Mouse (Mus musculus) limb, embryonic 12.5 days (tissue): ENCODE measurements at regions not wholly inside any gene's neighbourhood (a gene's known extent, or its start where the extent isn't known, plus 50 kb on each side); places are given as distances from the start of the nearest gene placed in this dataset.

Experiments used
- ATAC-seq: fragments of 200-750 bp; cut with Nextera tagmentation; 2 replicates; pipeline ENCODE4 v1.8.0; 2017; ENCODE audit warnings: low read depth, moderate TSS enrichment; ENCODE audit not compliant: insufficient number of reproducible peaks, insufficient read depth, low FRiP score, low TSS enrichment
- H3K27ac ChIP-seq: fragments of 300-500 bp; sonication (generic); 2 replicates; pipeline ENCODE4 v1.5.1; 2016; ENCODE audit warnings: mild to moderate bottlenecking, moderate library complexity
- H3K27me3 ChIP-seq: fragments of 300-500 bp; sonication (generic); 2 replicates; pipeline ENCODE4 v1.6.1; 2016; ENCODE audit warnings: mild to moderate bottlenecking, moderate library complexity
- H3K36me3 ChIP-seq: fragments of 300-500 bp; sonication (generic); 2 replicates; pipeline ENCODE4 v1.6.1; 2016; ENCODE audit warnings: mild to moderate bottlenecking, moderate library complexity
- H3K4me1 ChIP-seq: fragments of 300-500 bp; sonication (generic); replicated peaks from 2 replicates; pipeline ENCODE4 v1.6.1; 2016
- H3K4me2 ChIP-seq: fragments of 300-500 bp; sonication (generic); 2 replicates; pipeline ENCODE4 v1.6.1; 2016; ENCODE audit warnings: mild to moderate bottlenecking, moderate library complexity
- H3K4me3 ChIP-seq: fragments of 300-500 bp; sonication (generic); replicated peaks from 2 replicates; pipeline ENCODE4 v1.5.1; 2016; ENCODE audit warnings: mild to moderate bottlenecking
- H3K9ac ChIP-seq: fragments of 300-500 bp; sonication (generic); replicated peaks from 2 replicates; pipeline ENCODE4 v1.6.1; 2016; ENCODE audit warnings: mild to moderate bottlenecking, moderate library complexity
- H3K9me3 ChIP-seq: fragments of 300-500 bp; sonication (generic); 2 replicates; pipeline ENCODE4 v1.6.1; 2016; ENCODE audit warnings: mild to moderate bottlenecking, moderate library complexity
- WGBS: fragments of 180-500 bp; shearing (Covaris S2); methylation state at CpG from one replicate; pipeline ENCODE4 v1.1.7; 2016; 5-methylcytosine and 5-hydroxymethylcytosine counted together

DNA sequence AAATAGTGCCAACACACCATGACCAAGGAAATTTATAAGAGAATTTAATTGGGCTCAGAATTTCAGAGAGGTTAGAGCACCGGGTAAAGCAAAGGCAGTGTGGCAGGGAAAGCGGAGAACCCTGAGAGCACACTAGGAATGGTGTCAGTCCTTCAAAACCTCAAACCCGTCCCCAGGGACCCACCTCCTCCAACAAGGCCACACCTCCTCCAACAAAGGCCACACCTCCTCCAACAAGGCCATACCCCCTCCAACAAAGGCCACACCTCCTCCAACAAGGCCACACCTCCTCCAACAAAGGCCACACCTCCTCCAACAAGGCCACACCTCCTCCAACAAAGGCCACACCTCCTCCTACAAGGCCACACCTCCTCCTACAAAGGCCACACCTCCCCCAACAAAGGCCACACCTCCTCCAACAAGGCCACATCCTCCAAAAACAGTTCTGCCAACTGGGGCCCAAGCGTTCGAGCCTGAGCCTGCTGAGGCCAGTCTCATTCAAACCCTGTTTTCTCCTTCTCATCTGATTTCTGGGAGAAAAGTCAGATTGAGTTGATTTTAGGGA lies 109.8 kb upstream of the Zfp217 start:
- Histone ChIP-seq H3K9me3 (no peaks in the 10 kb centered on the region), H3K4me3 (no peak overlapping the region), H3K27me3 (no peaks in the 10 kb centered on the region), H3K4me2 (no peak overlapping the region), H3K36me3 (no peaks in the 10 kb centered on the region), H3K27ac (no peak overlapping the region), H3K9ac (no peak overlapping the region), H3K4me1 (no peaks in the 10 kb centered on the region)
- 84% methylated on average over 5 of the region's 5 CpGs for WGBS
- no peak for ATAC-seq

DNA sequence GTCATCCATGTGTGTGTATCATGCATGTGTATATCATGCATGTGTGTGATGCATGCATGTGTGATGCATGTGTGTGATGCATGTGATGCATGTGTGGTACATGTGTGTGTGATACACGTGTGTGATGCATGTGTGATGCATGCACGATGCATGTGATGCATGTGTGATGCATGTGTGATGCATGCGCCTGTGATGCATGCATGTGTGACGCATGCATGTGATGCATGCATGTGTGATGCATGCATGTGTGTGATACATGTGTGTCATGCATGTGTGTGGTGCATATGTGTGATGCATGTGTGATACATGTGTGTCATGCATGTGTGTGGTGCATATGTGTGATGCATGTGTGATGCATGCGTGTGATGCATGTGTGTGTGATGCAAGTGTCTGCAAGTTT lies 108.1 kb upstream of the Zfp217 start:
- no peaks in the 10 kb centered on the region for H3K36me3 ChIP-seq

DNA sequence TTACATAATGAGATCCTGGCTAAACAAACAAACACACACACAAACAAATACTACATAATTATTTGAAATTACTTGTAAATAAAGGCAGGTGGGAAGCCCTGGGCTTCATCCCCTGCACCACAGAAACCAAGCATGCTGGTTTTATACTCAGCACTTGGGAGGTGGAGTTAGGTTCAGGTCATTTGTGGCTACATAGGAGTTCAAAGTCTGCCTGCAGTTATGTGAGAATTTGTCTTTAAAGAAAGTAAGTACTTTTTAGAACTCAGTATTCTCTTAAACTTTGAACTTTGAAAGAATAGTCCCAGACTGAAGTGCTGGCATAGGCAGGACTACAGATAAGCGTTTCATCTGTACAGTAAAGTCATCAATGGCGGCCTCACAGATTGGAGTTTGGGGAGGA lies 107.6 kb upstream of the Zfp217 start:
- Histone ChIP-seq H3K9ac (no peak overlapping the region), H3K4me1 (no peaks in the 10 kb centered on the region), H3K27me3 (no peaks in the 10 kb centered on the region), H3K9me3 (no peaks in the 10 kb centered on the region), H3K4me3 (no peak overlapping the region), H3K36me3 (no peaks in the 10 kb centered on the region), H3K27ac (no peak overlapping the region), H3K4me2 (no peak overlapping the region)
- WGBS, result 94% methylated on average over 2 of the region's 2 CpGs
- no peak for ATAC-seq

More for the DNA sequence above, 108.1 kb upstream of the Zfp217 start:
- H3K9ac ChIP-seq, result no peak overlapping the region
- WGBS, result 90% methylated on average over 5 of the region's 5 CpGs
- H3K4me3 ChIP-seq, result no peak overlapping the region
- H3K9me3 ChIP-seq, result no peaks in the 10 kb centered on the region
- H3K4me1 ChIP-seq, result no peaks in the 10 kb centered on the region
- no peak for ATAC-seq
- H3K27ac ChIP-seq, result no peak overlapping the region
- H3K4me2 ChIP-seq, result no peak overlapping the region
- no peaks in the 10 kb centered on the region for H3K27me3 ChIP-seq

DNA sequence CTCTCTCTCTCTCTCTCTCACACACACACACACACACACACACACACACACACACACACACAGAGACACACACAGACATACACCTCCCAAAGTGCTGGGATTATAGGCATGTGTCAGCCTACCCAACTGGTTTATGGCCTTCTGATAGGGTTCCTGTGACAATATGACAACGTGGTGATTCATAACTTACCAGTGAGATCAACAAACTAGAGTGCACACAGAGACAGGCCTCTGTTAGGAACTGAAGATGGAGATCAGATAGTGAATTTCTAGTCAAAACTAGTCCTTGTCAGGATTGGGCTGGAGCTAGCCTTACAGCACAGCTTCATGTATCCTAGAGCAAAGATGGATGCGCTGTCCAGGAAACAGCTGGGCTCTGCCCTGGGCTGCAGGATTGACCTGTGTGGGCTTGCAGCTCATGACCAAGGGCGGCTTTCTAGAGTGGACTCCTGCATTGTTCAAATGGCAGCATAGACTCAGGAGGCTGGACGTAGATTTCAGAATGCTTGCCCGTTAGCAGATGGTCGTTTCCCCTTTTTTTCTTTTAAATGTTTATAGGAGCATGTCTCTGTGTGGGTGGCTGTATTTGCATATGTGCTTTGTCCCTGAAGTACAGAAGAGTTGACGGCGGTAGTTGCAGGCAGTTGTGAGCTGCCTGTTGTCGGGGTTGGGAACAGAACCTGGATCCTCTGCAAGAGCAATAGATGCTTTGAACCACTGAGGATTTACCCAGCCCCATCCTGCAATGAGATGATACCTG lies 106.0 kb upstream of the Zfp217 start:
- Histone ChIP-seq H3K27me3 (no peaks in the 10 kb centered on the region), H3K4me3 (no peak overlapping the region)
- 76% methylated on average over 9 of the region's 9 CpGs for WGBS

DNA sequence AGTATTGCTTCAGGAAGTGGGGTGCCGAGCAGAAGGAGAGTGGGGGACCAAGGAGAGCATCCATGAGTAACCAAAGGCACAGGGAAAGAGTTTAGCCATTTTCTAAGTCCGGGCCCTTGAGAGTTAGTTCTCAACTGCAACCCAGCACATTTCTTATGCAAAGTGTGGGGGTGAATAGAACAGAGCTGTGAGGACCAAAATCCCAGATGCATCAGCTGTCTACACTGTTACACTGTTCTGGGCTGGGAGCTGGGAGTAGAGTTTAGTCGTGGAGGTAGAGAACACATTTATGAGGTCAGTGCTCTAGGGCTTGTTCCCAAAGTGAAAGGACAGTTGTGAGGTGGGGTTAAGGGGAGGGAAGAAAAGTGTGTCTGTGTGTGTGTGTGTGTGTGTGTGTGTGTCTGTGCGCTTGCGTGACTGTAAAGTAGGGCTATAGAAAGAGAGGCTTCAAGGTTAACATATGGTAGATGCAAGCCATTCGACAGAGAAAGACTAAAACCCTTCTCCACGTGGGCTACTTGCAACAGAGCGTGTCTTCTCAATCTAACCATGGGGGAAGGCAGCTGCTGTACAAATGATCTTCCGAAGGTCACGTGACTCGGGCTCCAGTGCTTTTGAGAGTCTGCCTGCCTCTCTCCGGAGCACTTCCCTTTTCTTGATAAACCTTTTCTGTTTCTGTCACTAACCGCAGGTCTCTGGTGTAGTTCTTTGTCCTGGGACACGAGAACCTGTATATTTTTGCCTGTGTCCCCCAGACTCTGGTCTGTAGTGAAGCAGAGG lies 104.5 kb upstream of the Zfp217 start:
- no peak for ATAC-seq
- 69% methylated on average over 14 of the region's 14 CpGs for WGBS
- no peaks in the 10 kb centered on the region for H3K4me1 ChIP-seq

More for the DNA sequence above, 106.0 kb upstream of the Zfp217 start:
- Histone ChIP-seq H3K9me3 (no peaks in the 10 kb centered on the region), H3K36me3 (no peaks in the 10 kb centered on the region), H3K27ac (no peak overlapping the region), H3K9ac (no peak overlapping the region), H3K4me2 (no peak overlapping the region), H3K4me1 (no peaks in the 10 kb centered on the region)
- no peak for ATAC-seq

DNA sequence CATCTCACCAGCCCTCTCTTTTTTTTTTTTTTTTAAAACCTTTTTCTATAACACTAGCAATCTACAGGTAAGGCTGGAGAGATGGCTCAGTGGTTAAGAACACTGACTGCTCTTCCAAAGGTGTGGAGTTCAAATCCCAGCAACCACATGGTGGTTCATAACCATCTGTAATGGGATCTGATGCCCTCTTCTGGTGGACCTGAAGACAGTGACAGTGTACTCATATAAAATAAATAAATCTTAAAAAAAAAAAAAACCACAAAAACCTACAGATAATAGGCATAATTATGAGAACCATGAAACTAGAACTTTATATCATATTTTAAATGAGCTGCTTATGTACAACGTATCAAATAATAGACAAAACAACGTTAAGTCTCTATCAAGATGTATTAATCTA lies 102.8 kb upstream of the Zfp217 start:
- Histone ChIP-seq H3K27ac (no peak overlapping the region), H3K36me3 (no peaks in the 10 kb centered on the region), H3K27me3 (peaks cover 15% of the 10 kb centered on the region; the same call in 1 of the 2 replicates), H3K9ac (no peak overlapping the region), H3K9me3 (no peaks in the 10 kb centered on the region), H3K4me3 (no peak overlapping the region), H3K4me1 (no peaks in the 10 kb centered on the region), H3K4me2 (no peak overlapping the region)
- WGBS, result 93% methylated on average over 2 of the region's 2 CpGs
- no peak for ATAC-seq

More for the DNA sequence above, 104.5 kb upstream of the Zfp217 start:
- Histone ChIP-seq H3K27me3 (no peaks in the 10 kb centered on the region), H3K36me3 (no peaks in the 10 kb centered on the region), H3K27ac (no peak overlapping the region), H3K9me3 (no peaks in the 10 kb centered on the region), H3K4me2 (no peak overlapping the region), H3K9ac (no peak overlapping the region), H3K4me3 (no peak overlapping the region)

DNA sequence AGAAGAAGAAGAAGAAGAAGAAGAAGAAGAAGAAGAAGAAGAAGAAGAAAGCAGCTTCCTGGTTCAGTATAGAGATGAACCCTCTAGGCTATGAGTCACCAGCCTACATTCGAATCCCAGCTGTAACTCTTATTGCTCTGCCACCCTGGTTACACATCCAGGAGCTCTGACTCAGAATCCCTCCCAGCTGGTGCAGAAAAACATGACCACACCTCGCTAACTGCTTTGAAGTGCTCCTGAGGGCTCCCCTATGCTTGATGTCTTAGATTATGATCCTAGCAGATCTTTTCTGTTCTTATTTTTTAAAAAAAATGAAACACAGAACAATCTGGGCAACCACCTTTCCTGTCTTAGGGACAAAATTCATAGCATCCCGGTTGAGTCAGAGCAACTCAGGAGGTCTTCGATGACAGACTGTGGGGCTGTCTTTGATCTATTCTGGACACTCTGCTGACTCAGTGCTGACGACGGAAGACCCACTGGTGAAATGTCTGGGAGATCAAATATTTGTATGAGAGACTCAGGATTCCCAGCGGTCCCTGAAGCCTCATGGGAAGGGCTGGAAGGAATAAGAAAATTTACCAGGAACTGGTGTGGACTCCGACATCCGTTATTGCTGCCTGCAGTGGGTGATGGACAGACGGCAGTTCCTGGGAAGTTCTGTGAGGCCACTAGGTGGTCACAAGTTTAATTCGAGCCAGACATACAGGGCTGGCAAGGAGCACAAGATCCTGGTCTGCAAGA lies 100.0 kb upstream of the Zfp217 start:
- 56% methylated on average over 11 of the region's 11 CpGs for WGBS
- no peak overlapping the region for H3K9ac ChIP-seq
- H3K4me1 ChIP-seq, result no peaks in the 10 kb centered on the region; the same call in 1 of the 2 replicates
- peaks cover 15% of the 10 kb centered on the region; the same call in 1 of the 2 replicates for H3K27me3 ChIP-seq
- no peaks in the 10 kb centered on the region for H3K36me3 ChIP-seq
- no peak overlapping the region for H3K27ac ChIP-seq
- no peak for ATAC-seq
- H3K4me3 ChIP-seq, result no peak overlapping the region
- no peak overlapping the region for H3K4me2 ChIP-seq
- no peaks in the 10 kb centered on the region for H3K9me3 ChIP-seq

DNA sequence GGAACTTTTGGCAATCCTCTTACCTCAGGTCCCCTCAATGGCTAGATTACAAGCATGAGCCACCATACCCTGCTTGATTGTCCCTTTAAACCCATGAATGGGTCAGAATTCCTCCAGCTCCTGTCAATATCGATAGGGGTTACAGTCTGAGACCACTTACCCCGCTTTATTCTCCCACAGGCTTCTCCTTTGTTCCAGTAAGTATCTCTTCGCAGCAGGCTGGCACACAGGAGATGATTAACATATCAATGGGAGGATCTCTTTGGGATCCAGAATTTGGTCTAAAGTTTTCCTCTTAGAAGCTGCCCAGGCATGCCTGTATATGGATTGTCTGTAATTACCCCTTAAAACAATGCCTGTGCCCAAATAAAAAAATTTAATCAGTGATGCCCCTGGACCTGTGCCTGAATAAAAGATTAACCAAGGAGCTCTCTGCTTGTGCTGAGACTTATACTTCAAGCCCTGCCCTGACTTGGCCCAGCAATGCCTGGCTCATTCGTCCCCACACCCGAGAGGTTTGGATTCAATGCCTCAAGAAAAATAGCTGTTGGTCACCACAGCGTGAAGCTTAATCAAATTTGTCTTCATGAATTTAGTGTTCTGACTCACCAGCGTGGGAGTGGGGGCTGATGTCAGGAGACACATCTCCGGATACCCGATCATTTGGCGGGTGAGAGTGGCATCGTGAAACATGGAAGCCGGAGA lies 97.9 kb upstream of the Zfp217 start:
- no peaks in the 10 kb centered on the region for H3K36me3 ChIP-seq
- no peaks in the 10 kb centered on the region for H3K9me3 ChIP-seq
- ATAC-seq, result no peak
- H3K4me2 ChIP-seq, result no peak overlapping the region
- no peak overlapping the region for H3K27ac ChIP-seq
- WGBS, result 55% methylated on average over 12 of the region's 12 CpGs
- H3K27me3 ChIP-seq, result peaks cover 15% of the 10 kb centered on the region; the same call in 1 of the 2 replicates
- H3K4me3 ChIP-seq, result no peak overlapping the region
- no peak overlapping the region for H3K9ac ChIP-seq
- no peaks in the 10 kb centered on the region; the same call in 1 of the 2 replicates for H3K4me1 ChIP-seq

DNA sequence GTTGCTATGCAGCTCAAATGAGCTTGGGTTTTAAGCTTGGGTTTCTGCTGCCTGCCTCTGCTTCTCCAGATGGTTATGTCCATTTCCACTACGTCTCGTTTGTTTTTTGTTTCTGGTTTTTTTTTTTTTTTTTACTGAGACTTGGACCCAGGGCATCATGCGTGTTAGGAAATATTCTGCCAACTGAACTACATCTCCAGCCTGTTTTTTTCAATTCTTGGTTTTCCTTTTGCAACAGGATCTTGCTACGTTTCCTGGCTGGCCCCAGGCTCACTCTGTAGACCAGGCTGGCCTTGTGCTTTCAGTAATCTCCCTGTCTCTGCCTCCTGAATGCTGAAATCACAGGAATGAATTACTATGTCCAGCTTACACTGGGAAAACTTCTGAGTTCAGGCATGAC lies 96.2 kb upstream of the Zfp217 start:
- H3K27ac ChIP-seq, result no peak overlapping the region
- H3K9ac ChIP-seq, result no peak overlapping the region
- H3K36me3 ChIP-seq, result no peaks in the 10 kb centered on the region
- ATAC-seq, result no peak
- no peak overlapping the region for H3K4me3 ChIP-seq
- WGBS, result 81% methylated on average over 4 of the region's 4 CpGs
- H3K9me3 ChIP-seq, result no peaks in the 10 kb centered on the region
- no peaks in the 10 kb centered on the region; the same call in 1 of the 2 replicates for H3K4me1 ChIP-seq
- peaks cover 15% of the 10 kb centered on the region; the same call in 1 of the 2 replicates for H3K27me3 ChIP-seq
- no peak overlapping the region for H3K4me2 ChIP-seq

DNA sequence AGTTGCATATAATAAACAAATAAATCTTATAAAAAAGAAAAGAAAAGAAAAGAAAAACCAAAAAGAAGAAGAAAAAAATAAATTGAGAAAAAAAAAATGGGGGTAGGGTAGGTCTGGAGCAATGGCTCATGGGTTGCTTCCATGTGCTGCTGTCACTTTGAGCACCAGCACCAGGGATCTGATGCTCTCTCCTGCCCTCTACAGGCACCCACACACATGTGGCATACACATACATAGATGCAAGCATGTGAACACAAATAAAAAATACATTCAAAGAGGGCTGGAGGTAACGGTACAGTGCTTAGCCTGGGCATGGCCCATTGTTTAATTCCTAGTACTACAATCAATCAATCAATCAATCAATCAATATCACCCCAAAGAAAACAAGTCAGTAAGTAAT lies 90.1 kb upstream of the Zfp217 start:
- Histone ChIP-seq H3K9ac (no peak overlapping the region), H3K27me3 (no peaks in the 10 kb centered on the region), H3K27ac (no peak overlapping the region), H3K4me3 (no peak overlapping the region), H3K9me3 (no peaks in the 10 kb centered on the region), H3K36me3 (no peaks in the 10 kb centered on the region), H3K4me1 (peaks cover 7% of the 10 kb centered on the region), H3K4me2 (no peak overlapping the region)
- WGBS, result 92% methylated on average over 1 of the region's 1 CpGs
- ATAC-seq, result no peak
